Comparison of ENCODE assay signal across 18 mouse cellular contexts in the genomic region with DNA sequence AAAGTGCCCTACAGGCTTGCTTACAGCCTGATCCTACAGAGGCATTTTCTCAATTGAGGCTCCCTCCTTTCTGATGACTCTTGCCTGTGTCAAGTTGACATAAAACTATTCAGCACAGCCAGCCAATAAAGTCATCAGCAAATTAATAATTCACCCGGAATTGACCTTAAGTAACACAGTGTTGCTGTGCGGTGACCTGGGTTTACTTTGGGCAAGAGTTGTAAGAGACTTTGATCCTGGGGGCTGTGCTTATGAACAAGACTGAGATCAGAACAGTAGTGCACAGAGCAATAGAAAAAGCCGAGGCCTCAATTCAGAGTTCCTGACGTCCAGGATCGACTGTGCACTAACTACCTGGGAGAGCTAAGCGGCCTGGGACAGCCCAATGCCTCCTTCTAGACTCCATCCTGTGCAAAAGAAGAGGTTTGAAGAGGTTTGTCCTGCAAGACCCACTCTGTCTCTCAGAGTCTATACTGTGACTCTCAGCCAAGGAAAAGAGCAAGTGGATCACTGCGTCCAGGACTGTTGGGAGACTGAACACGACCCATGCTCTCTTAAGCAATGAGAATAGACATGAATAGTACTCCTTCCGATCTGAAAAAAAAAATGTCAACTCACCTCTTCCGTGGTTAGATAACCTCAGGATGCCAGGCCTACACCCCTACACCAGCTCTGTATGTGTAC.
A peak's percentile ranks its signal among the peaks of the same experiment; 100 is the strongest.
DNase-seq lines count a peak whose midpoint lies in the region; ATAC-seq and TF ChIP-seq lines count a peak whose summit lies in the region.
"Had no signal": no experiment of that assay in that cellular context is flagged by ENCODE, and none has a peak within 500 bp of the region (broad histone marks: within the 10 kb centered on the region; RNA-seq: fewer than 3 reads in every experiment).

No protein-coding gene starts in this region.

- H3K4me1 ChIP-seq in kidney, adult 2 months (ENCODE audit: control insufficient read depth, insufficient read depth, low read length), result peaks cover 4% of the 10 kb centered on the region
- H3K4me1 ChIP-seq in intestine, embryonic 15.5 days (replicated peaks), result 0 out of 2 replicates have a peak, but pooled peaks cover 2% of the 10 kb centered on the region
- no peaks in the 10 kb centered on the region for H3K4me1 ChIP-seq in liver, embryonic 15.5 days (replicated peaks)
- H3K4me1 ChIP-seq in heart, embryonic 10.5 days, result 0 out of 2 replicates have a peak, but pooled peaks cover 7% of the 10 kb centered on the region

- no peak for TF ChIP-seq CTCF in kidney, adult 2 months (conservative IDR thresholded peaks at IDR 0.05; ENCODE audit: insufficient read depth, insufficient read length, low read depth, low read length)

- 56% methylated on average over 10 of the region's 10 CpGs for WGBS in kidney, adult 2 months
- WGBS in intestine, embryonic 15.5 days, result 68% methylated on average over 10 of the region's 10 CpGs
- WGBS in liver, embryonic 15.5 days (ENCODE audit: insufficient replicate concordance), result 49% methylated on average over 10 of the region's 10 CpGs
- 80% methylated on average over 10 of the region's 10 CpGs for WGBS in heart, embryonic 10.5 days

- no peaks in the 10 kb centered on the region for H3K9me3 ChIP-seq in intestine, embryonic 15.5 days
- no peaks in the 10 kb centered on the region for H3K9me3 ChIP-seq in liver, embryonic 15.5 days (replicated peaks)
- no peaks in the 10 kb centered on the region for H3K9me3 ChIP-seq in heart, embryonic 10.5 days
- H3K9me3 ChIP-seq: embryonic facial prominence, embryonic 12.5 days; hindbrain, embryonic 12.5 days; limb, embryonic 10.5 days had no signal

- no peaks in the 10 kb centered on the region for H3K36me3 ChIP-seq in kidney, adult 2 months (ENCODE audit: control insufficient read depth, insufficient read depth, low read length)
- H3K36me3 ChIP-seq in intestine, embryonic 15.5 days, result no peaks in the 10 kb centered on the region
- no peaks in the 10 kb centered on the region for H3K36me3 ChIP-seq in liver, embryonic 15.5 days (replicated peaks)
- H3K36me3 ChIP-seq in heart, embryonic 10.5 days, result no peaks in the 10 kb centered on the region
- H3K36me3 ChIP-seq: embryonic facial prominence, embryonic 12.5 days; hindbrain, embryonic 12.5 days; limb, embryonic 10.5 days had no signal

- H3K27me3 ChIP-seq in kidney, adult 2 months (replicated peaks; ENCODE audit: control insufficient read depth, insufficient read depth, low read length), result no peaks in the 10 kb centered on the region
- no peaks in the 10 kb centered on the region for H3K27me3 ChIP-seq in intestine, embryonic 15.5 days (replicated peaks)
- no peaks in the 10 kb centered on the region for H3K27me3 ChIP-seq in liver, embryonic 15.5 days
- peaks cover 24% of the 10 kb centered on the region for H3K27me3 ChIP-seq in heart, embryonic 10.5 days (ENCODE audit: insufficient read depth, poor library complexity, severe bottlenecking)
- H3K27me3 ChIP-seq: embryonic facial prominence, embryonic 12.5 days; hindbrain, embryonic 12.5 days had no signal

- no peak overlapping the region for H3K9ac ChIP-seq in intestine, embryonic 15.5 days
- no peak overlapping the region for H3K9ac ChIP-seq in liver, embryonic 15.5 days
- H3K9ac ChIP-seq: embryonic facial prominence, embryonic 12.5 days; hindbrain, embryonic 12.5 days had no signal

- ATAC-seq in intestine, embryonic 15.5 days, result peak; percentile 94
- peak; percentile 78 for ATAC-seq in liver, embryonic 15.5 days (ENCODE audit: insufficient read depth)
- no peak for ATAC-seq in granulocyte monocyte progenitor cell, adult 5-6 weeks (replicated peaks; ENCODE audit: poor library complexity, severe bottlenecking)
- ATAC-seq: forebrain, embryonic 16.5 days; inflammation-experienced regulatory T-cells, adult 6 months had no signal

- H3K27ac ChIP-seq in kidney, adult 2 months (ENCODE audit: insufficient read depth, low read depth, low read length), result peak overlapping the region; percentile 89
- H3K27ac ChIP-seq in intestine, embryonic 15.5 days, result no peak overlapping the region
- H3K27ac ChIP-seq in liver, embryonic 15.5 days (replicated peaks), result peak overlapping the region; percentile 70
- H3K27ac ChIP-seq in heart, embryonic 10.5 days, result no peak overlapping the region
- H3K27ac ChIP-seq: embryonic facial prominence, embryonic 12.5 days; heart, adult 2 months; hindbrain, embryonic 12.5 days; limb, embryonic 10.5 days had no signal

- no peak overlapping the region for H3K4me2 ChIP-seq in intestine, embryonic 15.5 days (replicated peaks)
- no peak overlapping the region for H3K4me2 ChIP-seq in liver, embryonic 15.5 days
- H3K4me2 ChIP-seq: embryonic facial prominence, embryonic 12.5 days; hindbrain, embryonic 12.5 days had no signal

- TF ChIP-seq POLR2A in kidney, adult 2 months (IDR thresholded peaks at IDR 0.05; ENCODE audit: low read depth, low read length), result no peak

- peak; percentile 84 for DNase-seq in kidney, adult 2 months
- no peak for DNase-seq in kidney, postnatal 10 days
- DNase-seq in kidney, postnatal 36 days, result peak; percentile 45 to 65
- DNase-seq in heart, embryonic 10.5 days (ENCODE audit: low spot score), result no peak
- no peak for DNase-seq in cerebellum, postnatal 25 days
- DNase-seq: adrenal gland, postnatal 25 days; cerebellum, adult 2 months; heart, adult 2 months; lung, postnatal 10 days; thymus, adult 18-20 months had no signal

- no peak overlapping the region for H3K4me3 ChIP-seq in kidney, adult 2 months (ENCODE audit: insufficient read depth, low read depth, low read length)
- H3K4me3 ChIP-seq in intestine, embryonic 15.5 days (replicated peaks), result no peak overlapping the region
- H3K4me3 ChIP-seq in liver, embryonic 15.5 days (replicated peaks), result no peak overlapping the region
- H3K4me3 ChIP-seq in heart, embryonic 10.5 days, result no peak overlapping the region
- H3K4me3 ChIP-seq: embryonic facial prominence, embryonic 12.5 days; heart, adult 2 months; hindbrain, embryonic 12.5 days; limb, embryonic 10.5 days had no signal

Comparison
In these comparisons a context has a peak if more than half of its experiments do, and no peak if none do; other contexts are left out.
1. DNase-seq: peak in kidney, adult 2 months (single experiment) and kidney, postnatal 36 days (2 of 2); none in kidney, postnatal 10 days (single experiment), heart, embryonic 10.5 days (single experiment) and cerebellum, postnatal 25 days (0 of 2).
2. H3K27ac ChIP-seq: peak in kidney, adult 2 months (single experiment) and liver, embryonic 15.5 days (single experiment); none in intestine, embryonic 15.5 days (single experiment) and heart, embryonic 10.5 days (single experiment).